ENCODE assay signal across 22 mouse cellular contexts in genomic region chr12:81077953-81078646, GRCm38 (mm10). TPM values are rescaled to one million over a fixed set of nuclear protein-coding genes. Genes with fewer than 3 reads are reported as not detected.
DNase-seq lines count a peak whose midpoint lies in the region; ATAC-seq and TF ChIP-seq lines count a peak whose summit lies in the region.
"Had no signal": no experiment of that assay in that cellular context is flagged by ENCODE, and none has a peak within 500 bp of the region (broad histone marks: within the 10 kb centered on the region; RNA-seq: fewer than 3 reads in every experiment).

No protein-coding gene starts in this region.

- no peak overlapping the region for H3K9ac ChIP-seq in forebrain, embryonic 11.5 days (ENCODE audit: low read length)
- no peak overlapping the region for H3K9ac ChIP-seq in forebrain, embryonic 15.5 days (replicated peaks)
- no peak overlapping the region for H3K9ac ChIP-seq in heart, embryonic 15.5 days
- H3K9ac ChIP-seq in heart, embryonic 11.5 days (ENCODE audit: low read depth, low read length): no peak overlapping the region
- no peak overlapping the region for H3K9ac ChIP-seq in lung, embryonic 15.5 days
- H3K9ac ChIP-seq in stomach, embryonic 15.5 days: no peak overlapping the region
- H3K9ac ChIP-seq: forebrain, postnatal 0 days; hindbrain, embryonic 14.5 days; liver, embryonic 13.5 days; midbrain, embryonic 15.5 days; neural tube, embryonic 12.5 days had no signal

- no peak for TF ChIP-seq POLR2A in lung, adult 2 months (IDR thresholded peaks at IDR 0.05; ENCODE audit: borderline replicate concordance, extremely low read depth, low read depth, low read length)

- H3K27ac ChIP-seq in forebrain, embryonic 11.5 days (ENCODE audit: low read depth, low read length): no peak overlapping the region
- no peak overlapping the region for H3K27ac ChIP-seq in forebrain, embryonic 15.5 days (replicated peaks)
- no peak overlapping the region for H3K27ac ChIP-seq in heart, embryonic 15.5 days
- no peak overlapping the region for H3K27ac ChIP-seq in heart, embryonic 11.5 days (ENCODE audit: low read depth, low read length)
- H3K27ac ChIP-seq in lung, embryonic 15.5 days: peak overlapping the region; percentile 17; the same call in 1 of the 2 replicates
- peak overlapping the region; percentile 8; the same call in 1 of the 2 replicates for H3K27ac ChIP-seq in stomach, embryonic 15.5 days
- H3K27ac ChIP-seq: hindbrain, embryonic 14.5 days; liver, embryonic 13.5 days; macrophage; midbrain, embryonic 15.5 days; neural tube, embryonic 12.5 days had no signal

- H3K9me3 ChIP-seq in forebrain, embryonic 11.5 days (ENCODE audit: control insufficient read depth, low read length): peaks cover 4% of the 10 kb centered on the region; the same call in 1 of the 2 replicates
- H3K9me3 ChIP-seq in forebrain, embryonic 15.5 days: no peaks in the 10 kb centered on the region
- 0 out of 2 replicates have a peak, but pooled peaks cover 6% of the 10 kb centered on the region for H3K9me3 ChIP-seq in heart, embryonic 15.5 days (replicated peaks)
- H3K9me3 ChIP-seq in heart, embryonic 11.5 days (replicated peaks; ENCODE audit: control insufficient read depth, low read length): no peaks in the 10 kb centered on the region; the same call in 1 of the 2 replicates
- H3K9me3 ChIP-seq in lung, embryonic 15.5 days: no peaks in the 10 kb centered on the region
- H3K9me3 ChIP-seq in stomach, embryonic 15.5 days: no peaks in the 10 kb centered on the region

- WGBS in forebrain, embryonic 11.5 days: 96% methylated on average over 2 of the region's 2 CpGs
- WGBS in forebrain, embryonic 15.5 days: 81% methylated on average over 2 of the region's 2 CpGs
- WGBS in heart, embryonic 15.5 days: 50% methylated on average over 2 of the region's 2 CpGs
- 71% methylated on average over 2 of the region's 2 CpGs for WGBS in heart, embryonic 11.5 days (ENCODE audit: insufficient replicate concordance)
- 38% methylated on average over 2 of the region's 2 CpGs for WGBS in lung, embryonic 15.5 days
- 43% methylated on average over 2 of the region's 2 CpGs for WGBS in lung, adult 2 months
- WGBS in stomach, embryonic 15.5 days: 61% methylated on average over 2 of the region's 2 CpGs

- no peak for ATAC-seq in forebrain, embryonic 11.5 days (replicated peaks; ENCODE audit: low FRiP score)
- ATAC-seq in forebrain, embryonic 15.5 days (replicated peaks): no peak
- ATAC-seq in heart, embryonic 15.5 days (replicated peaks; ENCODE audit: insufficient number of reproducible peaks, insufficient read depth, low FRiP score, low read depth): peak; percentile 60
- no peak for ATAC-seq in heart, embryonic 11.5 days (replicated peaks; ENCODE audit: insufficient number of reproducible peaks, low FRiP score, low TSS enrichment)
- ATAC-seq in lung, embryonic 15.5 days (ENCODE audit: borderline replicate concordance, extremely low read depth, low FRiP score, low TSS enrichment): peak; percentile 49; the same call in 1 of the 2 replicates
- 0 out of 2 replicates have a peak, but pooled peaks have one; percentile 18 for ATAC-seq in stomach, embryonic 15.5 days (ENCODE audit: insufficient read depth, low FRiP score, low read depth)
- ATAC-seq: forebrain, postnatal 0 days; inflammation-experienced regulatory T-cells, adult 6 months; midbrain, embryonic 15.5 days had no signal

- no peaks in the 10 kb centered on the region for H3K4me1 ChIP-seq in forebrain, embryonic 11.5 days (replicated peaks; ENCODE audit: control insufficient read depth, insufficient read depth, low read length)
- no peaks in the 10 kb centered on the region for H3K4me1 ChIP-seq in forebrain, embryonic 15.5 days
- H3K4me1 ChIP-seq in heart, embryonic 15.5 days (replicated peaks): no peaks in the 10 kb centered on the region
- H3K4me1 ChIP-seq in heart, embryonic 11.5 days (ENCODE audit: control insufficient read depth, insufficient read depth, low read length): no peaks in the 10 kb centered on the region
- H3K4me1 ChIP-seq in lung, embryonic 15.5 days: no peaks in the 10 kb centered on the region
- no peaks in the 10 kb centered on the region for H3K4me1 ChIP-seq in lung, adult 2 months (ENCODE audit: control insufficient read depth, insufficient read depth, low read length)
- no peaks in the 10 kb centered on the region for H3K4me1 ChIP-seq in stomach, embryonic 15.5 days
- H3K4me1 ChIP-seq: liver, embryonic 13.5 days; midbrain, embryonic 15.5 days; neural tube, embryonic 12.5 days had no signal

- H3K4me3 ChIP-seq in forebrain, embryonic 11.5 days (ENCODE audit: low read depth, low read length): no peak overlapping the region
- no peak overlapping the region for H3K4me3 ChIP-seq in forebrain, embryonic 15.5 days
- H3K4me3 ChIP-seq in heart, embryonic 15.5 days: no peak overlapping the region
- H3K4me3 ChIP-seq in heart, embryonic 11.5 days (ENCODE audit: low read depth, low read length): no peak overlapping the region
- H3K4me3 ChIP-seq in lung, embryonic 15.5 days: no peak overlapping the region
- H3K4me3 ChIP-seq in lung, adult 2 months (replicated peaks; ENCODE audit: extremely low read depth, low read depth, low read length): no peak overlapping the region
- H3K4me3 ChIP-seq in stomach, embryonic 15.5 days (replicated peaks): no peak overlapping the region
- H3K4me3 ChIP-seq: liver, embryonic 13.5 days; midbrain, embryonic 15.5 days; neural tube, embryonic 12.5 days had no signal

- no peak overlapping the region for H3K4me2 ChIP-seq in forebrain, embryonic 11.5 days (ENCODE audit: low read depth, low read length, severe bottlenecking)
- no peak overlapping the region for H3K4me2 ChIP-seq in forebrain, embryonic 15.5 days (replicated peaks)
- no peak overlapping the region for H3K4me2 ChIP-seq in heart, embryonic 15.5 days
- no peak overlapping the region for H3K4me2 ChIP-seq in heart, embryonic 11.5 days
- H3K4me2 ChIP-seq in lung, embryonic 15.5 days: no peak overlapping the region
- no peak overlapping the region for H3K4me2 ChIP-seq in stomach, embryonic 15.5 days
- H3K4me2 ChIP-seq: hindbrain, embryonic 14.5 days; liver, embryonic 13.5 days; midbrain, embryonic 15.5 days; neural tube, embryonic 12.5 days had no signal

- no peaks in the 10 kb centered on the region for H3K36me3 ChIP-seq in forebrain, embryonic 11.5 days (ENCODE audit: control insufficient read depth, insufficient read depth, low read length)
- H3K36me3 ChIP-seq in forebrain, embryonic 15.5 days: no peaks in the 10 kb centered on the region
- no peaks in the 10 kb centered on the region for H3K36me3 ChIP-seq in heart, embryonic 15.5 days
- no peaks in the 10 kb centered on the region for H3K36me3 ChIP-seq in heart, embryonic 11.5 days (ENCODE audit: control insufficient read depth, insufficient read depth, low read length)
- H3K36me3 ChIP-seq in lung, embryonic 15.5 days: no peaks in the 10 kb centered on the region
- no peaks in the 10 kb centered on the region for H3K36me3 ChIP-seq in stomach, embryonic 15.5 days
- H3K36me3 ChIP-seq: midbrain, embryonic 15.5 days had no signal

- H3K27me3 ChIP-seq in forebrain, embryonic 11.5 days (ENCODE audit: control insufficient read depth, insufficient read depth, low read length): no peaks in the 10 kb centered on the region
- no peaks in the 10 kb centered on the region for H3K27me3 ChIP-seq in forebrain, embryonic 15.5 days
- H3K27me3 ChIP-seq in heart, embryonic 15.5 days: no peaks in the 10 kb centered on the region
- H3K27me3 ChIP-seq in heart, embryonic 11.5 days (ENCODE audit: control insufficient read depth, insufficient read depth, low read length): no peaks in the 10 kb centered on the region
- H3K27me3 ChIP-seq in lung, embryonic 15.5 days: no peaks in the 10 kb centered on the region
- H3K27me3 ChIP-seq in stomach, embryonic 15.5 days (replicated peaks): no peaks in the 10 kb centered on the region
- H3K27me3 ChIP-seq: liver, embryonic 13.5 days; midbrain, embryonic 15.5 days; neural tube, embryonic 12.5 days had no signal

- TF ChIP-seq CTCF in lung, adult 2 months (IDR thresholded peaks at IDR 0.05; ENCODE audit: insufficient read depth, low read length): no peak

- DNase-seq in forebrain, embryonic 11.5 days (ENCODE audit: low spot score): peak; percentile 26
- DNase-seq in lung, adult 2 months: no peak
- DNase-seq in kidney, adult 18-20 months: no peak
- DNase-seq: adrenal gland, postnatal 14 days; cerebellum, adult 2 months; cerebellum, postnatal 36 days; forebrain, postnatal 0 days; gastrocnemius, postnatal 14 days; kidney, postnatal 4 days; liver, embryonic 13.5 days; right cerebral cortex, postnatal 14 days; thymus, postnatal 25 days had no signal

RNA-seq across cellular contexts. Expression of gene Smoc1, which starts 51.5 kb away (rescaled TPM):
- polyA plus RNA-seq in forebrain, embryonic 11.5 days (2014; fragmentation: Nextera tagmentation; extraction: Ambion mirVana): 6.7 and 6.8 TPM in 2 replicates
- 10.3 and 12.1 TPM in 2 replicates for polyA plus RNA-seq in forebrain, embryonic 15.5 days (2015; fragmentation: Nextera tagmentation; extraction: Ambion mirVana)
- polyA plus RNA-seq in heart, embryonic 15.5 days (2015; fragmentation: Nextera tagmentation; extraction: Ambion mirVana): 7.0 and 9.1 TPM in 2 replicates
- 1.5 and 2.9 TPM in 2 replicates for polyA plus RNA-seq in heart, embryonic 11.5 days (2014; fragmentation: Nextera tagmentation; extraction: Ambion mirVana)
- 1.2 and 1.3 TPM in 2 replicates for polyA plus RNA-seq in lung, embryonic 15.5 days (2015; fragmentation: Nextera tagmentation; extraction: Ambion mirVana)
- polyA plus RNA-seq in lung, adult 2 months (2012; rRNA removed): 5.0 TPM in 2 replicates
- 8.4 and 12.3 TPM in 2 replicates for polyA plus RNA-seq in stomach, embryonic 15.5 days (2015; fragmentation: Nextera tagmentation; extraction: Ambion mirVana)

Comparison
In these comparisons a context has a peak if more than half of its experiments do, and no peak if none do; other contexts are left out.
1. ATAC-seq: peak in heart, embryonic 15.5 days (single experiment), lung, embryonic 15.5 days (single experiment) and stomach, embryonic 15.5 days (single experiment); none in forebrain, embryonic 11.5 days (single experiment), forebrain, embryonic 15.5 days (single experiment) and heart, embryonic 11.5 days (single experiment).
2. H3K27ac ChIP-seq: peak in lung, embryonic 15.5 days (single experiment) and stomach, embryonic 15.5 days (single experiment); none in forebrain, embryonic 11.5 days (single experiment), forebrain, embryonic 15.5 days (single experiment), heart, embryonic 15.5 days (single experiment) and heart, embryonic 11.5 days (single experiment).